Mouse (Mus musculus) left cerebral cortex, postnatal 25 days (tissue): ENCODE measurements at regions not wholly inside any gene's neighbourhood (a gene's known extent, or its start where the extent isn't known, plus 50 kb on each side); places are given as distances from the start of the nearest gene placed in this dataset.
"Not testable (repeated sequence)": the region's sequence is repeated elsewhere in the genome, so short reads cannot be mapped to it uniquely, and the experiment has no call there.

Source experiments
- DNase-seq, 2 experiments: peaks; one replicate each; pipeline ENCODE4 v3.0.0; 2022; ENCODE audit warnings: low spot score in 2 of 2, mixed read lengths in 1 of 2
- intact Hi-C: fragments of 180-260 bp; cut with DNase I; formaldehyde crosslinking; loops from one replicate; pipeline ENCODE4 v1.15.1; 2025

- intact Hi-C loops, DNase-seq: not testable (repeated sequence)
Measured at GRCm38 (mm10) chr12:119102106-119102505, 135.9 kb upstream of the Abcb5 start.

GRCm38 (mm10) chr12:119099736-119100135 lies 133.5 kb upstream of the Abcb5 start:
- DNase-seq: no peak
- intact Hi-C loops: no loop called here

GRCm38 (mm10) chr12:119097814-119098213 lies 131.6 kb upstream of the Abcb5 start:
- DNase-seq: no peak
- intact Hi-C loops: no loop called here

- intact Hi-C loops: no loop called here
- no peak for DNase-seq
Measured at GRCm38 (mm10) chr12:119094314-119094713, 128.1 kb upstream of the Abcb5 start.

GRCm38 (mm10) chr12:119093402-119093801 lies 127.2 kb upstream of the Abcb5 start:
- DNase-seq: peak in 1 of 2 experiments; percentile 4
- intact Hi-C loops: no loop called here

- intact Hi-C loops: no loop called here
- DNase-seq: no peak
Measured at GRCm38 (mm10) chr12:119089292-119089691, 123.1 kb upstream of the Abcb5 start.

- intact Hi-C loops: no loop called here
- no peak for DNase-seq
Measured at GRCm38 (mm10) chr12:119088666-119089065, 122.4 kb upstream of the Abcb5 start.

GRCm38 (mm10) chr12:119084814-119085213 lies 118.6 kb upstream of the Abcb5 start:
- intact Hi-C loops: no loop called here
- no peak for DNase-seq

- no peak for DNase-seq
- intact Hi-C loops: no loop called here
Measured at GRCm38 (mm10) chr12:119082781-119083180, 116.6 kb upstream of the Abcb5 start.

GRCm38 (mm10) chr12:119075825-119076224 lies 109.6 kb upstream of the Abcb5 start:
- DNase-seq: no peak

GRCm38 (mm10) chr12:119074742-119075478 lies 108.7 kb upstream of the Abcb5 start:
- DNase-seq: no peak
- intact Hi-C loops: no loop called here

More at GRCm38 (mm10) chr12:119075825-119076224, 109.6 kb upstream of the Abcb5 start:
- intact Hi-C loops: no loop called here

- intact Hi-C loops: no loop called here
Measured at GRCm38 (mm10) chr12:119074147-119074546, 107.9 kb upstream of the Abcb5 start.

GRCm38 (mm10) chr12:119070963-119071362 lies 104.7 kb upstream of the Abcb5 start:
- intact Hi-C loops: no loop called here
- no peak for DNase-seq

More at GRCm38 (mm10) chr12:119074147-119074546, 107.9 kb upstream of the Abcb5 start:
- no peak for DNase-seq

GRCm38 (mm10) chr12:119070446-119070845 lies 104.2 kb upstream of the Abcb5 start:
- no peak for DNase-seq
- intact Hi-C loops: no loop called here

GRCm38 (mm10) chr12:119069747-119070146 lies 103.5 kb upstream of the Abcb5 start:
- intact Hi-C loops: no loop called here

GRCm38 (mm10) chr12:119068079-119068478 lies 101.9 kb upstream of the Abcb5 start:
- no peak for DNase-seq
- intact Hi-C loops: no loop called here

More at GRCm38 (mm10) chr12:119069747-119070146, 103.5 kb upstream of the Abcb5 start:
- DNase-seq: no peak

GRCm38 (mm10) chr12:119062931-119063330 lies 96.7 kb upstream of the Abcb5 start:
- no peak for DNase-seq
- intact Hi-C loops: no loop called here

- peak in 1 of 2 experiments; percentile 25 for DNase-seq
- intact Hi-C loops: no loop called here
Measured at GRCm38 (mm10) chr12:119062490-119062889, 96.3 kb upstream of the Abcb5 start.

GRCm38 (mm10) chr12:119054560-119054959 lies 88.3 kb upstream of the Abcb5 start:
- DNase-seq: peak; percentile 11 to 25

GRCm38 (mm10) chr12:119051692-119052379 lies 85.6 kb upstream of the Abcb5 start:
- intact Hi-C loops: no loop called here
- DNase-seq: no peak

More at GRCm38 (mm10) chr12:119054560-119054959, 88.3 kb upstream of the Abcb5 start:
- intact Hi-C loops: no loop called here

GRCm38 (mm10) chr12:119038306-119038705 lies 72.1 kb upstream of the Abcb5 start:
- intact Hi-C loops: no loop called here
- no peak for DNase-seq
